In the genomic region with DNA sequence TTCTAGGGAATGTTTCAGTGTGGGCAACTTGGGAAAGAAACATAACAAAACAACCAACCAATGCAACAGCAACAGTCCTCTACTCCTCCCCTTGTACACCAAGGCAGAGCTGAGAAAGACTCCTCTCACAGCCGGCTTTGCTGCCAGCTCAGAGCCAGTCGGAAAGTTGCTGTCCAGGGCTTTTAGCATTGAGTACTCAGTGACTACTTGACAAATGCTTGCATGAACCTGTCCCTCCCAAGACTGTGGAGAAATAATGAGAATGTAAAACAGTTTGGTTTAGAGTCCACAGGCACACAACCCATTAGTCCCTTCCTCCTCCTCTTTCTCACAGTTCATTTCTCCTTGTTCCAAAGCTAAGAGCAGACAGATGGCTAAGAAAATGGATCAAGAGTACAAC, we compare ENCODE assay signal across 24 mouse cellular contexts. TPM values are rescaled to one million over a fixed set of nuclear protein-coding genes. Genes with fewer than 3 reads are reported as not detected.
DNase-seq lines count a peak whose midpoint lies in the region; ATAC-seq and TF ChIP-seq lines count a peak whose summit lies in the region.
"Had no signal": no experiment of that assay in that cellular context is flagged by ENCODE, and none has a peak within 500 bp of the region (broad histone marks: within the 10 kb centered on the region; RNA-seq: fewer than 3 reads in every experiment).

No protein-coding gene starts in this region.

- TF ChIP-seq CTCF in lung, postnatal 0 days (IDR thresholded peaks at IDR 0.05): no peak

- H3K9ac ChIP-seq in heart, embryonic 16.5 days (ENCODE audit: low read length): no peak overlapping the region
- no peak overlapping the region for H3K9ac ChIP-seq in lung, postnatal 0 days (replicated peaks; ENCODE audit: low read depth)
- H3K9ac ChIP-seq: forebrain, embryonic 15.5 days; hindbrain, embryonic 12.5 days; kidney, embryonic 15.5 days; limb, embryonic 15.5 days; liver, embryonic 14.5 days; neural tube, embryonic 13.5 days had no signal

- H3K4me2 ChIP-seq in heart, embryonic 16.5 days (ENCODE audit: low read depth, low read length): no peak overlapping the region
- H3K4me2 ChIP-seq in lung, postnatal 0 days (replicated peaks; ENCODE audit: low read depth, low read length): no peak overlapping the region
- H3K4me2 ChIP-seq: forebrain, embryonic 15.5 days; hindbrain, embryonic 12.5 days; kidney, embryonic 15.5 days; limb, embryonic 15.5 days; neural tube, embryonic 13.5 days had no signal

- no peaks in the 10 kb centered on the region for H3K9me3 ChIP-seq in heart, embryonic 10.5 days
- H3K9me3 ChIP-seq in heart, embryonic 16.5 days (replicated peaks; ENCODE audit: control insufficient read depth, low read length): no peaks in the 10 kb centered on the region
- no peaks in the 10 kb centered on the region for H3K9me3 ChIP-seq in lung, postnatal 0 days (ENCODE audit: low read length)
- H3K9me3 ChIP-seq: embryonic facial prominence, embryonic 10.5 days; forebrain, embryonic 15.5 days; hindbrain, embryonic 12.5 days; kidney, embryonic 15.5 days; limb, embryonic 15.5 days; midbrain, embryonic 10.5 days; neural tube, embryonic 13.5 days had no signal

- peaks cover 58% of the 10 kb centered on the region for H3K36me3 ChIP-seq in heart, embryonic 10.5 days
- peaks cover 25% of the 10 kb centered on the region for H3K36me3 ChIP-seq in heart, embryonic 16.5 days (ENCODE audit: control insufficient read depth, insufficient read depth)
- peaks cover 20% of the 10 kb centered on the region for H3K36me3 ChIP-seq in lung, postnatal 0 days (ENCODE audit: insufficient read depth, low read length)
- H3K36me3 ChIP-seq: forebrain, embryonic 15.5 days; hindbrain, embryonic 12.5 days had no signal

- no peak for DNase-seq in heart, embryonic 10.5 days (ENCODE audit: low spot score)
- DNase-seq in heart, postnatal 4 days: no peak
- DNase-seq in heart, adult 18-20 months: no peak
- DNase-seq in lung, postnatal 0 days (ENCODE audit: low spot score): peak; percentile 62
- no peak for DNase-seq in lung, postnatal 36 days
- no peak for DNase-seq in left cerebral cortex, postnatal 4 days
- DNase-seq: cerebellum, adult 11-12 months; cerebellum, postnatal 10 days; gastrocnemius, postnatal 36 days; kidney, adult 11 months; kidney, postnatal 36 days; layer of hippocampus, adult 9-11 months had no signal

- ATAC-seq in heart, embryonic 16.5 days (replicated peaks; ENCODE audit: extremely low read depth, insufficient read depth, low FRiP score): no peak
- ATAC-seq in lung, postnatal 0 days: peak; percentile 60
- ATAC-seq: forebrain, embryonic 15.5 days; midbrain, embryonic 16.5 days had no signal

- intact Hi-C loops in left cerebral cortex, postnatal 4 days (cut with DNase I): no loop called here

- no peak for TF ChIP-seq EP300 in lung, postnatal 0 days (IDR thresholded peaks at IDR 0.05)

- no peaks in the 10 kb centered on the region for H3K27me3 ChIP-seq in heart, embryonic 10.5 days (ENCODE audit: insufficient read depth, poor library complexity, severe bottlenecking)
- no peaks in the 10 kb centered on the region for H3K27me3 ChIP-seq in heart, embryonic 16.5 days (ENCODE audit: control insufficient read depth, insufficient read depth, low read length)
- H3K27me3 ChIP-seq in lung, postnatal 0 days (replicated peaks; ENCODE audit: insufficient read depth, low read length): no peaks in the 10 kb centered on the region
- H3K27me3 ChIP-seq: forebrain, embryonic 15.5 days; hindbrain, embryonic 12.5 days; kidney, embryonic 15.5 days; limb, embryonic 15.5 days; neural tube, embryonic 13.5 days had no signal

- peaks cover 65% of the 10 kb centered on the region for H3K4me1 ChIP-seq in heart, embryonic 10.5 days
- H3K4me1 ChIP-seq in heart, embryonic 16.5 days (ENCODE audit: control insufficient read depth, insufficient read depth, low read length): peaks cover 50% of the 10 kb centered on the region
- H3K4me1 ChIP-seq in lung, postnatal 0 days (ENCODE audit: insufficient read depth, low read depth, low read length): no peaks in the 10 kb centered on the region
- H3K4me1 ChIP-seq: hindbrain, embryonic 12.5 days; kidney, embryonic 15.5 days; limb, embryonic 15.5 days; neural tube, embryonic 13.5 days had no signal

- H3K27ac ChIP-seq in heart, embryonic 10.5 days: peak overlapping the region; percentile 77
- H3K27ac ChIP-seq in heart, embryonic 16.5 days (ENCODE audit: low read length): peak overlapping the region; percentile 66
- no peak overlapping the region for H3K27ac ChIP-seq in lung, postnatal 0 days (ENCODE audit: low read length)
- H3K27ac ChIP-seq: embryonic facial prominence, embryonic 10.5 days; forebrain, embryonic 15.5 days; hindbrain, embryonic 12.5 days; kidney, embryonic 15.5 days; left cerebral cortex, adult 2 months; limb, embryonic 15.5 days; liver, embryonic 14.5 days; midbrain, embryonic 10.5 days; neural tube, embryonic 13.5 days had no signal

- WGBS in heart, embryonic 10.5 days: 22% methylated on average over 2 of the region's 2 CpGs
- WGBS in heart, embryonic 16.5 days: 26% methylated on average over 2 of the region's 2 CpGs
- 28% methylated on average over 2 of the region's 2 CpGs for WGBS in lung, postnatal 0 days

- no peak overlapping the region for H3K4me3 ChIP-seq in heart, embryonic 10.5 days
- no peak overlapping the region for H3K4me3 ChIP-seq in heart, embryonic 16.5 days (ENCODE audit: low read length)
- H3K4me3 ChIP-seq in lung, postnatal 0 days (ENCODE audit: low read depth, low read length): no peak overlapping the region
- H3K4me3 ChIP-seq: embryonic facial prominence, embryonic 10.5 days; forebrain, embryonic 15.5 days; hindbrain, embryonic 12.5 days; kidney, embryonic 15.5 days; left cerebral cortex, adult 2 months; limb, embryonic 15.5 days; midbrain, embryonic 10.5 days; myocyte; neural tube, embryonic 13.5 days had no signal

RNA-seq across cellular contexts. Expression of a gene that starts 10.7 kb away (rescaled TPM):
- 444 and 807 TPM in 2 replicates for polyA plus RNA-seq in heart, embryonic 10.5 days (2016; fragmentation: Nextera tagmentation; extraction: Ambion mirVana)
- total RNA-seq in heart, postnatal 4 days (2021): 100 to 1,000 TPM; 226 to 231 TPM
- polyA plus RNA-seq in heart, embryonic 16.5 days (2015; fragmentation: Nextera tagmentation; extraction: Ambion mirVana): 457 and 496 TPM in 2 replicates
- 100 to 1,000 TPM; 154 to 168 TPM for total RNA-seq in heart, adult 18-20 months (2021)
- polyA plus RNA-seq in lung, postnatal 0 days (2015; fragmentation: Nextera tagmentation; extraction: Ambion mirVana): 359 and 383 TPM in 2 replicates
- total RNA-seq in left cerebral cortex, postnatal 4 days (2021): 10 to 100 TPM; 52.5 to 56.4 TPM
